Mouse (Mus musculus) heart, embryonic 10.5 days (tissue): ENCODE measurements at regions not wholly inside any gene's neighbourhood (a gene's known extent, or its start where the extent isn't known, plus 50 kb on each side); places are given as distances from the start of the nearest gene placed in this dataset.

Source experiments
- DNase-seq: peaks from one replicate; pipeline ENCODE4 v3.0.0-alpha.2; 2017; ENCODE audit warnings: low spot score
- H3K27ac ChIP-seq: fragments of 300-500 bp; sonication (generic); 2 replicates; pipeline ENCODE4 v1.5.1; 2016; ENCODE audit warnings: mild to moderate bottlenecking
- H3K27me3 ChIP-seq: fragments of 300-500 bp; sonication (generic); 2 replicates; pipeline ENCODE4 v1.6.1; 2016; ENCODE audit warnings: mild to moderate bottlenecking; ENCODE audit not compliant: poor library complexity, insufficient read depth, severe bottlenecking
- H3K36me3 ChIP-seq: fragments of 300-500 bp; sonication (generic); 2 replicates; pipeline ENCODE4 v1.6.1; 2016; ENCODE audit warnings: mild to moderate bottlenecking, moderate library complexity
- H3K4me1 ChIP-seq: fragments of 300-500 bp; sonication (generic); 2 replicates; pipeline ENCODE4 v1.6.1; 2016; ENCODE audit warnings: mild to moderate bottlenecking
- H3K4me3 ChIP-seq: fragments of 300-500 bp; sonication (generic); 2 replicates; pipeline ENCODE4 v1.5.1; 2016; ENCODE audit warnings: mild to moderate bottlenecking, moderate library complexity
- H3K9me3 ChIP-seq: fragments of 300-500 bp; sonication (generic); 2 replicates; pipeline ENCODE4 v1.6.1; 2016; ENCODE audit warnings: mild to moderate bottlenecking, moderate library complexity
- WGBS: fragments of 180-500 bp; shearing (Covaris S2); methylation state at CpG from one replicate; pipeline ENCODE4 v1.1.7; 2016; 5-methylcytosine and 5-hydroxymethylcytosine counted together

DNA sequence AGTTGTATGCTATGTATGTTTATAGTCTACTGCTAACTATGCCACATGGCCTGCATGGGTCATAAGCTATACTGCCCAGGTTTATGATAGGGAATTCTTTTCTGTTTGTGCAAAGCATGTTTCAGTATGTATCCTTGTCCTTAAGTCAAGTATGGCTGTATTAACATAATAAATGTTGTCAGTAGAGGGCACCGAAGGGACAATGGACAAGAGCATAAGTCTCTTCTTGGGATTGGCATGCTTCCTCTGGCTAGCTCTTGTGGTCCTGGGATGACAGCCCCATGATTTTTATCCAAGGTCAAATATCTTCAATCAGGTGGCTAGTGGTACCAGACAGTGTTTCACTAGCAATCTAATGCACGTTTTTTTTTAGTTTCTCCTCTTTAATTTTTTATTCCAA is 913.3 kb downstream of the Abca13 start:
- H3K4me1 ChIP-seq, result no peaks in the 10 kb centered on the region
- no peaks in the 10 kb centered on the region for H3K27me3 ChIP-seq
- no peak for DNase-seq
- no peaks in the 10 kb centered on the region for H3K9me3 ChIP-seq
- H3K27ac ChIP-seq, result no peak overlapping the region
- WGBS, result 86% methylated on average over 2 of the region's 2 CpGs
- no peak overlapping the region for H3K4me3 ChIP-seq
- H3K36me3 ChIP-seq, result no peaks in the 10 kb centered on the region

DNA sequence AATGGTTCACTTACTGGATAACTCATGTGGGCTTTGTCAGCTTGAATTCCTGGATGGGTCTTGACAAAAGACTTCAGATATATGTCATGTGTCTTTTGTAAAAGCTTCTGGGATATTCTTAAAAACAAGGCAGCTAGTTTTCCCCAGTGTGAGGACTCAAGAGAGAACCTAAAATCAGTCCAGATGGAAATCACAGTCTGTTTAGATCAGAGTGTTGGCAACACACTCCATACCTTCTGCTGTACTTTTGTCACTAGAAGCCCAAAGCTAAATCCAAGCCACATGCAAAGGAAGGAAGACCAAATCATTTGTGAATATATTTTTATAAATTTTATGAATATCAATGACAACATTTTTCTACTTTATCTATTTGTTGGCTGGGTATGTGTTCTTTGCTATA is 950.4 kb downstream of the Abca13 start:
- Histone ChIP-seq H3K4me1 (no peaks in the 10 kb centered on the region), H3K9me3 (no peaks in the 10 kb centered on the region), H3K27me3 (no peaks in the 10 kb centered on the region), H3K27ac (no peak overlapping the region), H3K4me3 (no peak overlapping the region), H3K36me3 (no peaks in the 10 kb centered on the region)
- DNase-seq, result no peak

- H3K27ac ChIP-seq, result no peak overlapping the region
- no peak overlapping the region for H3K4me3 ChIP-seq
- no peak for DNase-seq
- no peaks in the 10 kb centered on the region for H3K9me3 ChIP-seq
- H3K4me1 ChIP-seq, result no peaks in the 10 kb centered on the region
- H3K36me3 ChIP-seq, result no peaks in the 10 kb centered on the region
- 58% methylated on average over 1 of the region's 1 CpGs for WGBS
- H3K27me3 ChIP-seq, result no peaks in the 10 kb centered on the region
Observed at GRCm38 (mm10) chr11:10149160-10149559, 957.4 kb downstream of the Abca13 start.

GRCm38 (mm10) chr11:10153836-10154235 is 960.2 kb upstream of the Vwc2 start:
- Histone ChIP-seq H3K27ac (no peak overlapping the region), H3K4me3 (no peak overlapping the region), H3K4me1 (no peaks in the 10 kb centered on the region), H3K27me3 (no peaks in the 10 kb centered on the region), H3K36me3 (no peaks in the 10 kb centered on the region), H3K9me3 (no peaks in the 10 kb centered on the region)
- DNase-seq, result no peak

DNA sequence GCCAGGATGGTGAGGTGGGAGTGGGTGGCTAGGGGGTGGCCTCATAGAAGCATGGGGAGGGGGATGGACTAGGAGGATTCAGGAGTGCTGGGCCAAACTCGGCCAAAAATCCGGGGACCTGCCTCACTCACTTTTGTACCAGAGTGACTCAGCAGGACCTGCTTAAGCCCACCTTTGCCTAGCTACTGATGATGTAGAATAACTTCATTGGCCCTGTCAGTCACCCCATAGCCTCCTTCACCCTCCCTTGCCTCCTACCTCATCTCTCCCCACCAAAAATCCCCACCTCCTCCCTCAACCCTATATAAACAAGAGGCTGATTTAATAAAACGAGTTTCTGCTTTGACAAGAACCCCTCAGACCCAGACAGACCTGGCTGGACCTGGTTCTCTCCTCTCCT is 920.3 kb upstream of the Vwc2 start:
- 43% methylated on average over 3 of the region's 3 CpGs for WGBS
- Histone ChIP-seq H3K36me3 (no peaks in the 10 kb centered on the region), H3K9me3 (no peaks in the 10 kb centered on the region), H3K27ac (no peak overlapping the region), H3K4me1 (no peaks in the 10 kb centered on the region), H3K4me3 (no peak overlapping the region), H3K27me3 (no peaks in the 10 kb centered on the region)
- DNase-seq, result no peak

GRCm38 (mm10) chr11:10194774-10195173 is 919.2 kb upstream of the Vwc2 start:
- Histone ChIP-seq H3K36me3 (no peaks in the 10 kb centered on the region), H3K27me3 (no peaks in the 10 kb centered on the region), H3K27ac (no peak overlapping the region), H3K4me1 (no peaks in the 10 kb centered on the region), H3K4me3 (no peak overlapping the region), H3K9me3 (no peaks in the 10 kb centered on the region)
- WGBS, result 70% methylated on average over 2 of the region's 2 CpGs
- DNase-seq, result no peak

- Histone ChIP-seq H3K27me3 (no peaks in the 10 kb centered on the region), H3K9me3 (no peaks in the 10 kb centered on the region), H3K4me1 (no peaks in the 10 kb centered on the region), H3K27ac (no peak overlapping the region), H3K36me3 (no peaks in the 10 kb centered on the region), H3K4me3 (no peak overlapping the region)
- DNase-seq, result no peak
- 75% methylated on average over 7 of the region's 7 CpGs for WGBS
Observed at GRCm38 (mm10) chr11:10201021-10201420, 913.0 kb upstream of the Vwc2 start.

DNA sequence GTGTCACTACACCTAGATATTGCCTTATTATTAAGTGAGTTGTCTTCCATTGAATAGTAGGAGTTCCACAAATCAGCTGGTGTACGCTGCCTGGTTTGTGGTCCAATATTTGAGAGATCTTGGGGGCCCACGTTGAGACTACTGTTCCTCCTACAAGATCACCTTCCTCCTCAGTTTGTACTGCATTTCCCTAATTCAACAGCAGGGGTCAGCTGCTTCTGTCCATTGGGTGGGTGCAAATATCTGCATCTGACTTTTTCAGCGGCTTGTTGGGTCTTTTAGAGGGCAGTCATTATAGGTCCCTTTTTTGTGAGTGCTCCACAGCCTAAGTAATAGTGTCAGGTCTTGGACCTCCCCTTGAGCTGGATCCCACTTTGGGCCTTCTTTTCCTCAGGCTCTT is 908.8 kb upstream of the Vwc2 start:
- 64% methylated on average over 3 of the region's 3 CpGs for WGBS
- Histone ChIP-seq H3K36me3 (no peaks in the 10 kb centered on the region), H3K27me3 (no peaks in the 10 kb centered on the region), H3K9me3 (no peaks in the 10 kb centered on the region), H3K4me1 (no peaks in the 10 kb centered on the region), H3K27ac (no peak overlapping the region), H3K4me3 (no peak overlapping the region)
- no peak for DNase-seq
